Mouse (Mus musculus) ES-E14 (cell line): Measurements from ENCODE around the gene Mov10. TPM values are rescaled to one million over a fixed set of nuclear protein-coding genes. Genes with fewer than 3 reads are reported as not detected.

ENCODE experiments used
- DNase-seq: peaks from one replicate; pipeline ENCODE4 v3.0.0-alpha.2; 2013; ENCODE audit warnings: low read depth, low spot score
- H3K27ac ChIP-seq: 2 replicates; pipeline ENCODE4 v1.5.1; 2012; ENCODE audit warnings: low read depth, mild to moderate bottlenecking, low read length, moderate library complexity, mixed read lengths; ENCODE audit not compliant: poor library complexity, insufficient read depth, severe bottlenecking
- H3K36me3 ChIP-seq: 2 replicates; pipeline ENCODE4 v1.6.1; 2012; ENCODE audit warnings: mild to moderate bottlenecking, low read length, moderate library complexity, mixed read lengths; ENCODE audit not compliant: control insufficient read depth, poor library complexity, insufficient read depth, severe bottlenecking
- H3K4me1 ChIP-seq, 2 experiments: fragments of 150-350 bp in 1 of 2; sonication (generic) in 1 of 2; 2 replicates each; pipeline ENCODE4 v1.6.1; 2012; ENCODE audit warnings: low read length in 2 of 2, mild to moderate bottlenecking in 1 of 2, mixed read lengths in 1 of 2; ENCODE audit not compliant: control insufficient read depth in 2 of 2, insufficient read depth in 2 of 2, poor library complexity in 1 of 2
- H3K4me3 ChIP-seq, 2 experiments: fragments of 150-350 bp in 1 of 2; sonication (generic) in 1 of 2; 2 replicates each; pipeline ENCODE4 v1.5.1; 2012; ENCODE audit warnings: low read length in 2 of 2, low read depth in 1 of 2, mild to moderate bottlenecking in 1 of 2, mixed read lengths in 1 of 2; ENCODE audit not compliant: insufficient read depth in 1 of 2, poor library complexity in 1 of 2, severe bottlenecking in 1 of 2
- H3K9ac ChIP-seq: 2 replicates; pipeline ENCODE4 v1.6.1; 2012; ENCODE audit warnings: low read depth, mild to moderate bottlenecking, low read length, mixed read lengths; ENCODE audit not compliant: poor library complexity, insufficient read depth, severe bottlenecking
- H3K9me3 ChIP-seq: fragments of 150-350 bp; sonication (generic); 2 replicates; pipeline ENCODE4 v1.6.1; 2012; ENCODE audit warnings: low read depth, mild to moderate bottlenecking, low read length; ENCODE audit not compliant: control insufficient read depth, insufficient read depth
- CHD2 ChIP-seq: IDR thresholded peaks from 2 replicates; pipeline ENCODE4 v1.6.1; 2014; ENCODE audit warnings: mild to moderate bottlenecking, low read depth, low read length, inconsistent platforms
- HCFC1 ChIP-seq: IDR thresholded peaks from 2 replicates; pipeline ENCODE4 v1.6.1; 2012; ENCODE audit warnings: low read length, inconsistent platforms, borderline replicate concordance; ENCODE audit not compliant: insufficient read depth
- MAFK ChIP-seq: IDR thresholded peaks from 2 replicates; pipeline ENCODE4 v1.6.1; 2014; ENCODE audit warnings: mild to moderate bottlenecking, low read depth, low read length, inconsistent platforms; ENCODE audit not compliant: insufficient read depth
- ZC3H11A ChIP-seq: IDR thresholded peaks from 2 replicates; pipeline ENCODE4 v1.6.1; 2012; ENCODE audit warnings: low read depth, mild to moderate bottlenecking, inconsistent platforms, low read length, borderline replicate concordance
- ZNF384 ChIP-seq: IDR thresholded peaks from 2 replicates; pipeline ENCODE4 v1.6.1; 2012; ENCODE audit warnings: low read depth, low read length, inconsistent platforms
- in situ Hi-C, 2 experiments: fragments of 600-800 bp; cut with MboI; formaldehyde crosslinking; loops; one replicate each; pipeline ENCODE4 v1.15.1; 2025; ENCODE audit warnings: low sequenced_read_pairs in 2 of 2, inconsistent platforms in 1 of 2; ENCODE audit not compliant: unreplicated experiment in 2 of 2
- total RNA-seq: library from RNA; depleted of rRNA; stranded (reverse); fragments of 300-350 nt; gene quantifications from 2 replicates; pipeline ENCODE4 v1.2.3, GENCODE M21; 2012

The Mov10 gene
- total RNA-seq, 1 experiment, result 37.5 TPM

- in situ Hi-C loops, result no loop called here
- Histone ChIP-seq H3K4me3 (no peak overlapping the region), H3K9me3 (no peaks in the 10 kb centered on the region), H3K27ac (no peak overlapping the region), H3K9ac (no peak overlapping the region), H3K4me1 (peaks cover 1 to 3% of the 10 kb centered on the region in 2 experiments; a peak in 1 of 4 replicates), H3K36me3 (peaks cover 36% of the 10 kb centered on the region)
- TF ChIP-seq HCFC1, result no peak
- TF ChIP-seq ZNF384, result no peak
- no peak for TF ChIP-seq CHD2
- TF ChIP-seq ZC3H11A, result no peak
- TF ChIP-seq MAFK, result no peak
- DNase-seq, result no peak
These were observed 12.8 kb downstream of the Mov10 start for GRCm38 (mm10) chr3:104805539-104805938.

GRCm38 (mm10) chr3:104804312-104804711, 14.1 kb downstream of the Mov10 start:
- TF ChIP-seq HCFC1 (no peak), MAFK (no peak), ZC3H11A (no peak), ZNF384 (no peak), CHD2 (no peak)
- H3K9ac ChIP-seq, result no peak overlapping the region
- DNase-seq, result no peak
- H3K27ac ChIP-seq, result no peak overlapping the region
- in situ Hi-C loops, result no loop called here
- H3K36me3 ChIP-seq, result peaks cover 46% of the 10 kb centered on the region
- no peak overlapping the region for H3K4me3 ChIP-seq
- no peaks in the 10 kb centered on the region for H3K9me3 ChIP-seq
- peaks cover 1 to 5% of the 10 kb centered on the region in 2 experiments; a peak in 1 of 4 replicates for H3K4me1 ChIP-seq

- Histone ChIP-seq H3K4me1 (peaks cover 0 to 12% of the 10 kb centered on the region in 2 experiments; a peak in 1 of 4 replicates), H3K36me3 (peaks cover 66% of the 10 kb centered on the region), H3K27ac (no peak overlapping the region), H3K9me3 (no peaks in the 10 kb centered on the region), H3K9ac (no peak overlapping the region), H3K4me3 (no peak overlapping the region)
- no peak for TF ChIP-seq MAFK
- DNase-seq, result no peak
- in situ Hi-C loops, result no loop called here
These were observed 16.9 kb downstream of the Mov10 start for GRCm38 (mm10) chr3:104801481-104801880.

- Histone ChIP-seq H3K36me3 (peaks cover 71% of the 10 kb centered on the region), H3K9ac (no peak overlapping the region), H3K9me3 (no peaks in the 10 kb centered on the region), H3K4me1 (peaks cover 4 to 18% of the 10 kb centered on the region in 2 experiments; a peak in 3 of 4 replicates), H3K27ac (no peak overlapping the region), H3K4me3 (no peak overlapping the region)
- in situ Hi-C loops, result no loop called here
- DNase-seq, result no peak
- TF ChIP-seq MAFK, result no peak
- TF ChIP-seq CHD2, result no peak
- TF ChIP-seq ZC3H11A, result no peak
- no peak for TF ChIP-seq HCFC1
- no peak for TF ChIP-seq ZNF384
These were observed 17.7 kb downstream of the Mov10 start for GRCm38 (mm10) chr3:104800681-104801080.

GRCm38 (mm10) chr3:104796430-104797082, 21.8 kb downstream of the Mov10 start:
- Histone ChIP-seq H3K4me1 (peaks cover 9 to 36% of the 10 kb centered on the region in 2 experiments; a peak in 3 of 4 replicates), H3K4me3 (no peak overlapping the region), H3K9ac (no peak overlapping the region), H3K27ac (no peak overlapping the region), H3K36me3 (peaks cover 69% of the 10 kb centered on the region), H3K9me3 (no peaks in the 10 kb centered on the region)
- in situ Hi-C loops, result no loop called here
- TF ChIP-seq ZC3H11A (no peak), MAFK (no peak), ZNF384 (no peak), HCFC1 (no peak), CHD2 (no peak)
- no peak for DNase-seq
